Mouse (Mus musculus): ENCODE measurements around the gene Vmn1r41.

The Vmn1r41 gene

DNA sequence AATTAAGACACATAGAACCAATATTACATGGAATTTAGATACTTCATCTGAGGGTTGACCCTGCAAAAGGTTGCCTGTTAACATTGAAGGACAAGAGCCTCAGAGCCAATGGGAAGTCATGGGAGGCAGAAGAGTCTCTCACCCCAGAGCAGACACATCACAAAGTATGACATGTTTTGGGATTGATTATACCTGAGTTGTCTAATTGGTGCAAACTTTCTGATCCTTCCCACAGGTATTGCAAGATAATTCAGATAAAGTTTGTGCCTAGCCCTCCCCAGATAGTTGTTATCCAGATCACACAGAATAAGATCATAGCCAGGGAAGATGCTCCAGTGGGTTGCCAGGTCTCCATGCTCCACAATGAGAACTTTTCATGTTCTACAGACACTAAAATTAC lies at the start of gene Vmn1r41:
Gene Vmn1r41 (plus strand): TSS at position 301 of the 400 bp plus-strand sequence.
- no peak for DNase-seq (ENCODE audit: low spot score)

DNA sequence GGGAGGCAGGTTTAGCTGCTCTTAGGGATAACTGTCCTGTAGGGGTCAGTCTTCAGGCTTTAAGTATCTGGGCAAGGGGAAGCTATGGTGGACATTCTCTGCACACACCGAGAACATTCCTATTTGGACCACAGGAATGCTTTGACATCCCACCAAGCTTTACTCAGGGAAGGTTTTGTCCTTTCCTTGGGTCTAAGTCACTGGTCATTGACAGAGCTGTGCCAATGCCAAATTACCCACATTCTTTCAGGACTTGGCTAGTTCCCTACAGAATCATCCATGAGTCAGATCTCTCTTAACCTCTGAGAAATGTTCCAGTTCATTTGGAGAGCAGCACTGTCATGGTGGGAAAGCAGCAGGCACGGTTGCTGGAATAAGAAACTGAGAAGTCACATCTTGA lies 33.9 kb upstream of the Vmn1r41 start:
- no peak for DNase-seq (ENCODE audit: low spot score)

GRCm38 (mm10) chr6:89707240-89707639 lies 33.3 kb upstream of the Vmn1r41 start, which contains the start of gene Vmn1r40:
Gene Vmn1r40, plus strand, starts transcription at chr6:89707540.
- no peak for DNase-seq (ENCODE audit: low spot score)

GRCm38 (mm10) chr6:89718051-89718450 lies 22.5 kb upstream of the Vmn1r41 start:
- no peak for DNase-seq (ENCODE audit: low spot score)

GRCm38 (mm10) chr6:89742811-89743210 lies 2.2 kb downstream of the Vmn1r41 start:
- no peak for DNase-seq (ENCODE audit: low spot score)

DNA sequence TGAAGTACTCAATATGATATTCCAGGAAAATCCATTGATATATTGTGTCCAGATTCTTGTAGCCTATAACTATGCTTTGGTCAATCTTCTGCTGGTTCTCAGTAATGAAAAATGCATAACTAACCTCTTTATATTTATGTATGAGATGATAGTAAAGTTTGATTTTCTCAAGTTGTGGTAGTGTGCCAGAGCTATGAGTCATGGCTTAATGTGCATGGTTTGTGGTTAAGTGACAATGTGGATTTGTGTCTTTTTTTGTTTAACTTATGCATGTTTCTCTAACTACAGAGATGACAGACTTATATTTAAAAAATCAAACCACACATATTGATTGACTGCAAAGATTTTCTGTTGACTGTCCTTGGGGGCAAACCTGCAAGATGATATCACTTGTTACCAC lies 49.7 kb downstream of the Vmn1r41 start:
- no peak for DNase-seq (ENCODE audit: low spot score)

Measured in lung, postnatal 25 days (tissue).